Mouse (Mus musculus) cerebellum, adult 2 months (tissue): ENCODE measurements at regions not wholly inside any gene's neighbourhood (a gene's known extent, or its start where the extent isn't known, plus 50 kb on each side); places are given as distances from the start of the nearest gene placed in this dataset.

Experiments
- CTCF ChIP-seq: fragments of 200-500 bp; IDR thresholded peaks from 2 replicates; pipeline ENCODE4 v1.5.1; 2011; ENCODE audit warnings: low read depth, mild to moderate bottlenecking, control low read depth, low read length, moderate library complexity, borderline replicate concordance; ENCODE audit not compliant: insufficient read depth
- POLR2A ChIP-seq: fragments of 200-500 bp; IDR thresholded peaks from 2 replicates; pipeline ENCODE4 v1.6.1; 2011; ENCODE audit warnings: low read length, control low read depth, borderline replicate concordance; ENCODE audit not compliant: insufficient read depth

GRCm38 (mm10) chr6:117465165-117465564 is 296.8 kb downstream of the Cxcl12 start:
- TF ChIP-seq POLR2A (no peak), CTCF (no peak)
